Mouse (Mus musculus) frontal cortex, postnatal 25 days (tissue): ENCODE measurements around the gene Rap2a.

Source experiments
- DNase-seq, 2 experiments: peaks; one replicate each; pipeline ENCODE4 v3.0.0; 2022; ENCODE audit warnings: low spot score in 2 of 2

The Rap2a gene

DNA sequence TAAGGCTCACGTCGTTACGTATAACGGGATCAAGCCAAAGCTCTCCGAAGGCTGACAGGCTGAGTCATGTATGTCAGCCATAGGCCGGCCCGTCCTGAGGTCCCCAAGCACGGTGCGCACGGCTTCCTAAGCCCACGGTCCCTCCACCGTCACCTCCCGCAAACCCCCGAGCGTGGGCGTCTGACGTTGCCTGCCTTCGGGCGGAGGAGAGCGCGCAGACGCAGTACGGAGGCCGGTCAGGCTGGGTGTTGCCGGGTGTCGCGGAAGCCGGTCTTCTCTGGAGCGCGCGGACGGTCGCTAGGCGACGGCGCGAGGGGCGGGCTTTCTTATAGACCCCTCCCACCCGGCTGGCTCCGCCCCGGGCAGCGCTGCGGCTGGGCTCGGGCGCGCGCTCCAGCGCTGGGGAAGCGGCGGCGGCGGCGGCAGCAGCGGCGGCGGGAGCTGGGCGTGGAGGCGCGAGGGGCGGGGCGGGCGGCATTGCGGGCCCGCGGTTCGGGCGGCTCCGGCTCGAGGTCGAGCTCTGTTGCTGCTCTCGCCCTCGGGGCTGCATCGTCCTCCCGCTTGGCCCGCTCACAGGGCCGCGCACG, at the start of gene Rap2a:
TSS of gene Rap2a (plus strand) at position 463 of the 587 bp plus-strand sequence.
- DNase-seq: peak; percentile 93 to 97

DNA sequence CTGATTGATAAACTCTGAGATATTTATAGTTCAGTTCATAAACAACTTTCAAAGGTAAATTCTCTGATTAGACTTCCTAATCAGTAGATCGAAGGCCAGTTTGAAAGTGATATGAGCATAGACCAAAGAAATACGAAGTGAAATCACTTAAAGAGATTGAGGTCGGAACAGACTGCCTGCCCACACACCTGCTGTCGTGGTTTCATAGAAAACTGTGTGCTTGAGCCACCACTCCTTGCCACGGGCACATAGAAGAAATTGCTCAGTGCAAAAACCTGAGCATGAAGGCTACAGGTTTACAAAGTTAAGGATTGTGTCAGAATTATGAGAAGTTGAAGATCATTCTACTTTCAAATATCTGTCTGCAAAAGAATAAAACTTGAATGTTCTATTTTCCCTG, 49.7 kb upstream of the Rap2a start:
- no peak for DNase-seq

DNA sequence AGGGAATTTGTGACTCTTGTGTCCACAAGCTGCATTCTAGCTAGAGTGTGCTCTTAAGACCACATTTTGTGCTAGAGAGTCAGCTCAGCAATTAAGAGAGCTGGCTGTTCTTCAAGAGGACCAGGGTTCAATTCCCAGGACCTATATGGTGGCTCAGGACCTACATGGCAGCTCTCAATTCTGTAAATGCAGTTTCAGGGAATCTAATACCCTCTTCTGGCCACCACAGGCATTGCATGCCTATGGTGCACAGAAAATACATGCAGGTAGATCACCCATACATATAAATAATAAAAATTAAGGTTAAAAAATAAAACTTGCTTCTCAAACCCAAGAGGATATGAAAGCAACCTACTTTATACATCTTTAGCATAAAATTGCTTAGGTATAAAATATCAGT, 45.5 kb upstream of the Rap2a start:
- DNase-seq: no peak

DNA sequence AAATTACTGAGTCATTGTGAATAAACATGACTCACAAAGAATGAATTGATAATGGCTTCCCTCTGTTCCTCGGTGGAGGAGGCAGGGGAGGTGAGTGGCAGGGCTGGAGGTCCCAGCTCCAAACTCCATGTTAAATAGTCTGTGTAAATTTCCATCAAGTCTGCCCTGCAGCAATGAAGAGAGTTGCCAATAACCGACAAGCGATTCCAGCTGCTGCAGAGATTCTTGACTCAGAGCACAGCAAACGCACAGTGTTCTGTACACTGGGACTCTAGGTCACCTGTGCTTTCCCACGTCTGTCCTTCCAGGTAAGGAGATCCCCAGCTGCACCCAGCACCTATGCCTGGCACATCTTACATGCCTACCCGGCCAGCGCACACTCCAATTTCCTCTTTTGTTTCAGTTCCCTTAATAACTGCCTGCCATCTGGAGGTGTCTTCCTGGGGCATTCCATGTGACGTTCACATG, 44.3 kb upstream of the Rap2a start:
- DNase-seq: no peak

DNA sequence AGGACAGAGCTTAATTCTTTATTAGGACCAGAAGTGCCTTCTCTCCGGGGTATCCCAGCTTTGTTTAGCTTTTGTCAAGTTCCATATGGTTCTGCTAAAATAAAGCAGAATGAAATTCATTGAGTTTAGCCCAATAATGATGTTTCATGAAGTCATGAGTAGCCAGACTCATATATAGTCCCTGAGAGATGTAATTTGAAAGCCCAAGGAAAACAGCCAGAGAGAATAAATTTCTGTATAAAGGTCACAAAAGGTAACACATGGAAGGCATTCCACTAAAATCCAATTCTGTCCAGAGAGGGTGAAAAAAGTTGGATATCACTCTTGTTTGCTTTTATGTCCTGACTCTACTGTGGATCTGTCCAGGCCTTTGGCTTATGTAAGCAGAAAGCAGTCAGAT, 43.4 kb upstream of the Rap2a start:
- DNase-seq: no peak

DNA sequence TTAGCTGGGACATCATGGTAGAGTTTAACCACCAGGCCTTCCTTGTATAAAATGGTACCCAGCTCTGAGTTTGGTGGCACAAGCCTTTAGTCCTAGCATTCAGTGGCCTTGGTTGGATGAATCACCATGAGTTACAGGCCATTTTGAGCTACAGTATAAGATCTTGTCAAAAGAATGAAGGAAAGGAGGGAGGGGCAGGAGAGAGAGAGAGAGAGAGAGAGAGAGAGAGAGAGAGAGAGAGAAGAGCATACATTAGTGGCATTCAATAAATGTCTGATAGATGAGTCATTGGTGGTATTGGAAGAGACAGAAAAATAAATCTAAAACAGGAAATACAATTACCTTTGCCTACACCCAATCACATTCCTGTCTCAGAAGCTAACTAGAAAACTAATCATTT, 37.5 kb upstream of the Rap2a start:
- no peak for DNase-seq

DNA sequence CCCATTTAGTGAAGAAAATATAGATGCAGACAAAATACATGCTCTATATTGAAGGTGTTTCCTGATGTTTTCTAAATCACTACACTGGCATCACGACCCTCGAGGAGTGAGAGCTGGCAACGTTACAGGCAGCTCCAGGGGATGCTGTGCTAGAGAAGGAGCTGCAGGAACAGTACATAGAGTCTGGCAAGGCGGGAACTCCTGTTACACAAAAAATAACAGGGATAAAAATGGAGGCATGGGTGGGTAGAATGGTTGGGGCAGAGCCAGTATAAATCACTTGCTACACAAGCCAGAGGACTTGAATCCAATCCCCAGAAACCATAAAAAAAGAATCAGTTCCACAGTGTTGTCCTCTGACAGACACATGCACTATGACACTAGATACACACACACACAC, 37.0 kb upstream of the Rap2a start:
- no peak for DNase-seq

DNA sequence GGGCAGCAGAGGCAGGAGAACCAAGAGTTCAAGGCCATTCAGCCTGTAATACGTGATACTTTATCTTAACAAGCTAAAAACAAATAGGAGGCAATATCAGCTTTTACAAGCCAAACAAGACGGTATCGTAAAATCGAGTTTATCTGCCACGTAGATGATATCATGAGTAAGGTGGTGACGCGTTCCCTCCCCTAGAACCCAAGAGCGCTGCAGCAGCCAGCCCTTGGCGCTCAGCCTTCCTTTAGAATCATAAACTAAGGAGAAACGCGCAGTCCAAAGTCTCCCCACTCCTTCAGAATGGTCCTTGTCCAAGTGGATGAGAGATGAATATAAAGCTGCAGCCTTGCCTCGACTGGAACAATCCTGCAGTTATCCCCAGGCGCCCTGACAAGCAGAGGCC, 36.4 kb upstream of the Rap2a start:
- DNase-seq: no peak

DNA sequence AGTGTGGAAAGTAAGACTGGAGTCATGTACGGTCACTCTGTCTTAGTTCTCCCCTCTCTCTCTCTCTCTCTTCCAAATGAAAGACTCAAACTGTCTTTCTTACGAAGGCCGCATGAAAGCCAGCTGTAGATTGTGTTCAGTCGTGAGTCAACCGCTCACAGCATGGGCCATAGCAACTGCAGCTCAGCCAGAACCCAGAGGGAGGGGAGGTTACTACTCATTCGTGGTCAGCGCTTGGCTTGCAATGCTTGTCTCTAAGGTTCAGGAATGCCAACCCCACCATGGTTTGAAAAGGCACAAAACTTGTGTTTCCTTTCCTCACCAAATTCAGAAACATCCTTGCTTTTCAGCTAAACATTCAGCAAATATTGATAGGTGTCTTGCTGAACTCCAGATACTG, 24.0 kb upstream of the Rap2a start:
- no peak for DNase-seq

DNA sequence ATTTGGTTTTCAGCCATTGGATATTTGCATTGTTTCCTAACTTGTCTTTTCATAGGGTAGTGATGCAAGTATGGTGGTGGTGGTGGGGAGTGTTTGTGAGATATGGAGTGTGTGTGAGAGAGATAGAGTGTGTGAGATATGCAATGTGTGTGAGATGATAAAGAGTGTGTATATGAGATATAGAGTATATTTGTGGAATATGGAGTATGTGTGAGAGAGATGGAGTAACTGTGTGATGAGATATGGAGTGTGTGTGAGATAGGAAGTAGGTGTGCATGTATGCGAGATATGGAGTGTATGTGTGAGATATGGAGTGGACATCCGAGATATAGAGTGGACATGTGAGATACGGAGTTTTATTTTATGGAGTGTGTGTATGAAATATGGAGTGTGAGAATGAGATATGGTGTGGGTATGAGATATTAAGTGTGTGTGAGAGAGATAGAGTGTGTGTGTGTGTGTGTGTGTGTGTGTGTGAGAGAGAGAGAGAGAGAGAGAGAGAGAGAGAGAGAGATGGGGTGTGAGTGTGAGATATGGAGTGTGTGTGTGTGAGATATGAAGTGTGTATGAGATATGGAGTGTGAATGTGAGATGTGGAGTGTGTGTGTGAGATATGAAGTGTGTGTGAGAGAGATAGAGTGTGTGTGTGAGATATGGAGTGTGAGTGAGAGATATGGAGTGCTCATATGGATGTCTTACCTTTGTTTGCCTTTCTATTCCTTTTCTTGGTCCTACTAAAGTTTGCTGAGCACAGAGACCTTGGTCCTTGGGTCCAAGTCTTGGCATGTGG, 14.1 kb upstream of the Rap2a start:
- DNase-seq: no peak

DNA sequence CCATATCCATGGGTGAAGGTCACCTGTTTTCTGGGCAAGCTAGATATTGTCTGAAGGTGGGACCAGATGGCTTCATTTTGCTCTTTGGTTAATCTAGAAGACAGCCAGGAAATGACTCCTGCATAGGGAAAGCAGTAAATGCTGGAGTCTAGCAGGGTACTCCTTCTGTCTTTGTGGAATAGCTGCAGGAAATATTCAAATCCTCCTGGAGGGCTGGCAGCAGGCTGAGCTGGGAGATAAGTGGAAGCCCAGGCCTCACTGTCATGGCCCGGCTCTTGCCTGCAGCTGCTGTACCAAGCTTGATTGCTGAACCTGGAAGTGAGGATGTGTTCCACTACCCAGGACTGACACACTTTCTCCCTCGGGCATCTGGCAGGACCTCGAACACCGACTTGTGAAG, 11.4 kb upstream of the Rap2a start:
- no peak for DNase-seq

DNA sequence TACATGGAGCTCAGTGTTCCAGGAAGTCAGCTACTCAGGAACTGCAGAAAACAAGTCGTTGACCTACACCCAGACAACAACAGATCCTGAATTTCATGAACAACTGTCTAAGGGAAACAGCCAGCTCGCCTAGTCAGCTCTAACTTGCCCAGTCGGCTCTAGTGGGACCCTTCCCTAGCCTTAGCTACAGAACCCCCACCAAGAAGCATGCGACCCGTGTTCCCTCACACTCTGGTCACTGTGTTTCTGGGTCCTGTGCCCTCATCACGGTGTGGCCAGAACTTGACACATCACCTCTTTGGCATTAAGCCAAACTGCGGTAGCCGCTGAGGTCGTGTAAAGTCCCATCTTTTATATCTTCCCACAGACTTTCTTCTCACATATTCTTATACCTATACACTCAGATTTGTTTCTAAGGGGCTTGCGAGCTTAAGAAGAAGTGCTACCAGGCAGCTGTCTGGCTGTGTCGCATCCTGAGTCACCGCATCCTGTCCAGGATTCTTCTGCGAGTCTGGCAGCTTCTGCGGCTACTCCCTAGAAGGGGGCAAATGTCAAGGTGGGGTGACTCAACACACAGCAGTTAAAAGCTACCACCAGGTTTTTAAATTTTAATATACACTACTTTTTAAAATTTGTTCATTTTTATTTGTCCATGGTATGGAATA, 9.0 kb upstream of the Rap2a start:
- no peak for DNase-seq

DNA sequence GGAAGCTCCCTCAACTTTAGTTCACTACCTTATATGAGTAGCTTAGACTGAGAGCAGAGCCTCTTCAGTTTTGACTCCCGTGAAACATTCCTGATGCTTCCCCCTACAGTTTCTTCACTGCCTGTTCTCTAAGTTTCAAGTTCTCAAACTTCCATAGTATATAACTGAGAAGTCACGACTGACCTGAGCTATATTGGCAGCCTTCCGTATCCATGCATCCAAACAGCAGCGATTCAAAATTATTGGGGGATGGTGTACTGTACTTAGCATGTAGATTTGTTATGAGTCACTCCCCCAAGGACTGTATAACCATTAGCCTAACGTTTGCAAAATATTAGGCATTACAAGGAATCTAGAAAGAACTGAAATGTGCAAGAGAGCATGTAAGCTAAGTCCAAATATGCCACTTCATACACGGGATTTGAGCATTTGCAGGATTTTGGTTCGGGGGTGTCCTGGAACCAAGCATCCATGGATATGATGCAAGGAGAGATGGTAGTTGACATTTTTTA, 2.0 kb upstream of the Rap2a start:
- no peak for DNase-seq

DNA sequence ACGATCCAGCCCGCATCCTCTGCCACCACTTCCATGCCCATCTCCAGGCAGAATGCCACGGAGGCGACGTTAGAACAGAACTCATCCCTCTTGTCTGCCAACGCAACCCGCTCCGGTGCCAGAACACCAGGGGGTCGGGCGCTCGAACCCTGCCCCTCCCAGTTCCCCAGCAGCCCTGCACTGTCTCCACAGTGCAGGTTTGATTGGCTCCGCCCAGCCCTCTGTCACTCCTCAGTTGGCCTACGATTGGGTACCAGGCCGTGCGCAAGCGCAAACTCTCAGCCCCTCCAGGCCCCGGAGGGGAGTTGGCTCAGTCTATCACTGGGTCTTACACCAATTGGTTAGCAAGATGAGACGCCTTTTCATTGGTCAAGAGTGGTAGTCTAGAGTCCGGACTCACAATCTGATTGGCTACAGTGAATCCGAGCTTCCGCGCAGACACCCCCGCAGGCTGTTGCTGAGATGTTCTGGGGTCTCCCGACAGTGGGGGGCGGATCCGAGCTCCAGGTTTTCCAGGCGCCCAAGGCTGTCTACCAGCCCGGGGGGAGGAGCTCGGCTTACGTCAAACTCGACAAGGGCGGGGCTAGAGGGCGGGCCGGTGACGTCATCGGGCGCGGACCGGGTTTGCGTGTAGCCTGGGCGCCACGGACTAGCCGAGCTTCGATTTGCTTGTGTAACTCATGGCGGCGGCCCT, 809 bp upstream of the Rap2a start:
- DNase-seq: peak; percentile 98 to 99

DNA sequence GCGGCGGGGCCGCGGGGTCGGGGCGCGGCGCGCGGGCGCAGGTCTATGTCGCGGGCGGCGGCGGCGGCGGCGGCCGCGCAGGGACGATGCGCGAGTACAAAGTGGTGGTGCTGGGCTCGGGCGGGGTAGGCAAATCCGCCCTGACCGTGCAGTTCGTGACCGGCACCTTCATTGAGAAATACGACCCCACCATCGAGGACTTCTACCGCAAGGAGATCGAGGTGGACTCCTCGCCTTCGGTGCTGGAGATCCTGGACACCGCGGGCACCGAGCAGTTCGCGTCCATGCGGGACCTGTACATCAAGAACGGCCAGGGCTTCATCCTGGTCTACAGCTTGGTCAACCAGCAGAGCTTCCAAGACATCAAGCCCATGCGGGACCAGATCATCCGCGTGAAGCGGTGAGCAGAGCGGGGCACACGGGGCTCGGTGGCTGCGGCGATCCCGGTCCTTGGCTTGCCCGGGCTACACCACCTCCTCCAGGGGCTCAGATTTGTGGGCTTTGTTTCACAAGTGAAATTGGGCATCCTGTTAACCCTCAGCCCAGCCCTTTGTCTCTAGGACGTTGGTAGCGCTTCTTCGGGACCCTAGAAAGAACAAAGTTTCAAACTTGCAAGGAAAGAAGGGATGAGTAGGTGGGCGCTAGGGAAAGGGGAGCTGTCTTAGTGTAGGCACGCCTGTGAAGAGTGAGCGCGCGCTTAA, 547 bp downstream of the Rap2a start:
- no peak for DNase-seq

DNA sequence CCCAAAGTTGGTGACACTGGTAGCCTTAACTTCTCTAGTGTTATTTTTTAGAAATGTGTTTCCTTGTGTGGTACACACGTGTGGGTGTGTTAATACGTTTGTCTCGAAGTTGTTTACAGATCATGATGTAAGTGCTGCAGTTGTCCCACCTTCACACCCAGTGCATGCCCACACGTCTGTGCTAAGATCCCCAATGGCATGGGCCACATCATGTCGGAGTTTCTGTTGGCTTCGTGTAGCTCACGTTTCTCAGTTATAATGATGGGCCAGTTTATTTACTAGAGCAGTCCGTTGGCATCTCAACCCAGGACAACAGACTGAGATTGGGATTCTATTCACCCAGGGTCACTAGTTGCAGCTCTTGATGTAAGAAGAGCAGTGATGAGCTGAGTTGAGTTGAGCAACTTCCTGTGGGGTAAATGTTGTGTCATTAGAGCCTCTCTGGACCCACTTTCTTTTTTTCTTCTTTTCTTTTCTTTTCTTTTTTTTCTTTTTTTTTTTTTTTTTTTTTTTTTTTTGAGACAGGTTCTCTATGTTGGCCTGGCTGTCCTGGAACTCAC, 2.2 kb downstream of the Rap2a start:
- no peak for DNase-seq

DNA sequence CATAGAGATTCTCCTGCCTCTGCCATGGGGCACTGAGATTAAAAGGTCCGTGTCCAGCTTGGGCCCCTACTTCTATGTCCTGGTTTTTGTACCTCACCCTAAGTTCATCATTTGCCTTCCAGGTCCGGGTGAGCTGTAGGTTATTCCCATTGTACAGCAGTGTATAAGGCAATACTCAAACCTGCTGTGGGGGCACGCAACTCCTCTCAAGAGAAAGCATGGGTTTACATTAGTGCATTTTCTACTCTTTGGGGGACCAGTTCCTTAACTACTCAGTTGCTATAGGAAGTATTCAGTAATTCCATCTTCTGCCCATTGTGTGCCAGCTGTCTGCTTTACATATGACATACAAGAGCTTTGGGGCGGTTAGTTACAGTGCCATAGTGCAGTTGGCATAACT, 2.7 kb downstream of the Rap2a start:
- DNase-seq: no peak

DNA sequence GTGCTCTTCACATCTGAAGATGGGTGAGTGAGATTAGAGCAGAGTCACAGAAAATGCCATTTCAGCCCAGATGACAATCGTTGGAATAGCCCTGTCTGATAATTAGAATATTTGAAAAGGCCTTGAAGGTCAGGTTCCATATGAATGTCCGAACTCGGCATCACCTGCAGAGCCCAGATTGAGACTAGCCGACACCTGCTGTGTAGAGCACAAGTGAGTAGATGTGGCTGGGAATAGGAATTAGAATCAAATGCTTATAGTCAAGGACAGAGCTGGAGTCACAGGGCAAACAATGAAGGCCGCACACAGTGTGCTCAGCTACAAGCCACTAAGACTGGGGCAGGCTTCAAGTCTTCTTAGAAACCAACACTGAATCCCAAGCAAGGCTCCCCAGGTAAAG, 6.3 kb downstream of the Rap2a start:
- no peak for DNase-seq

DNA sequence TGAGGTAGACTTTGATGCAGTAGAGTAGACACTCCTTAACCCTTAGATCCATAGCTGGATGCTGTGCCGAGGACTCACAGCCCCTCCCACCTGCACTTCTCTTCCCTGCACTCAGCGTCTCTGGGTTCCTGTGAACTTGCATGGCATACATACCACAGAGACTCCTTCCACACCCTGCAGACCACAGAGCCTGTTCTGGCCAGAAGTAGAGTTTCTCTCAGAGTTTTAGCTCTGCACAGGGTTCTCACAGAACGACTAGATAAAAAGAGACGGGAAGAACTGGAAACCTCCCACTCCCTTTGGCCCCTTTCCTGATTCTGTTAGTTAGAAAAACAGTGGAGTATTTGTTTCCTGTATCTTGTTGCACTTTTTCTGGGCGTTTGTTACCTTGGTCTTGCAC, 18.0 kb downstream of the Rap2a start:
- no peak for DNase-seq

DNA sequence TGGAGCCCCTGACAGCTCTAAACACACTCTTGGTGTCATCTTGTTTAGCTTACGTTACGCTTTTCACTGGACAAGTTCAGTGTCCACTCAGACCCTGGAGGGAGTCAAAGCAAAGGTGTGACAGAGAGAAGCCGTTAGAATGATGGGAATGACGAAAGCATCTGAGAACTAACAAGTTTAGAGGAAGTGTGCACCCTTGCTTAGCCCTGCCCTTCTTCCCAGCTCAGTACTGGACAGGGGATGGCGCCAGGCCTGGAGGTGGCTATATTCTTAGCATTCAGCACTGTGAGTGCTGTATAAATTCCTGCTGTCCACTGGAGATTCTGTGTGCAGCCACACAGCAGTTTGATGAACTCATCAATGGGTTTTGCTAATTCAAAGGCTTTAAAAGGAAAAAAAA, 18.6 kb downstream of the Rap2a start:
- no peak for DNase-seq

DNA sequence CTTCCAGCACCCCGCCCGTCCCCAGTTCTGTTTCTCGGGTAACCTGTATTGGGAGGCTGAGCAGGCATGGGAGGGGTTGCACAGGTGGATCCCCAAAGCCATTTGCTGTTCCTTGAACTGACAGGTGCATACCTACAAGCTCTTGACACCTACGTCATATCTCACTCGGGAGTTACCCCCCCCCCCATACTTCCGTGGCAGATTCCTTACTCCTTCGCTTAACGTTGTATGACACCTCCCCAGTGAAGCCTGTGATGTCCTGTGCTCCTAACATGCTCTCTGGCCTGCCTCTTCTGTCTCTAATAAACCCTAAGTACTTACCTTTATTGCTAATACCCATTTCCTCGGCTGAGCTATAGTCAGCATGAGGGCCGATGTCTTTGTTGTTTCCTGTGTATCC, 20.9 kb downstream of the Rap2a start:
- DNase-seq: no peak
